Mouse (Mus musculus) erythroblast, embryonic 14.5 days (primary cell): ENCODE results near the gene Gli2.

Experiments used
- GATA1 ChIP-seq: IDR thresholded peaks from 2 replicates; pipeline ENCODE4 v1.6.1; 2012; ENCODE audit warnings: low read length, inconsistent platforms, mixed read lengths
- TAL1 ChIP-seq: IDR thresholded peaks from 3 replicates; pipeline ENCODE4 v1.6.1; 2012; ENCODE audit warnings: low read length, inconsistent platforms, mixed read lengths

GRCm38 (mm10) chr1:118815015-118815414, 238.4 kb downstream of the Gli2 start:
- no peak for TF ChIP-seq GATA1
- no peak for TF ChIP-seq TAL1
